Mouse (Mus musculus): Measurements from ENCODE around the gene Pbx1.
A peak's percentile ranks its signal among the peaks of the same experiment; 100 is the strongest.

The Pbx1 gene

GRCm38 (mm10) chr1:168299928-168300365, 132.1 kb downstream of the Pbx1 start:
- no peak for DNase-seq (ENCODE audit: low read depth)

GRCm38 (mm10) chr1:168299181-168299580, 132.9 kb downstream of the Pbx1 start:
- no peak for DNase-seq (ENCODE audit: low read depth)

GRCm38 (mm10) chr1:168296290-168296689, 135.8 kb downstream of the Pbx1 start:
- DNase-seq (ENCODE audit: low read depth), result no peak

GRCm38 (mm10) chr1:168295782-168296181, 136.3 kb downstream of the Pbx1 start:
- DNase-seq (ENCODE audit: low read depth), result no peak

- DNase-seq (ENCODE audit: low read depth), result no peak
Measured at GRCm38 (mm10) chr1:168293673-168294072, 138.4 kb downstream of the Pbx1 start.

GRCm38 (mm10) chr1:168292106-168292505, 140.0 kb downstream of the Pbx1 start:
- DNase-seq (ENCODE audit: low read depth), result no peak

- no peak for DNase-seq (ENCODE audit: low read depth)
Measured at GRCm38 (mm10) chr1:168291643-168292040, 140.4 kb downstream of the Pbx1 start.

- DNase-seq (ENCODE audit: low read depth), result no peak
Measured at GRCm38 (mm10) chr1:168291001-168291642, 140.9 kb downstream of the Pbx1 start.

- DNase-seq (ENCODE audit: low read depth), result no peak
Measured at GRCm38 (mm10) chr1:168290236-168290985, 141.7 kb downstream of the Pbx1 start.

GRCm38 (mm10) chr1:168288891-168289545, 143.1 kb downstream of the Pbx1 start:
- no peak for DNase-seq (ENCODE audit: low read depth)

GRCm38 (mm10) chr1:168287843-168288591, 144.1 kb downstream of the Pbx1 start:
- no peak for DNase-seq (ENCODE audit: low read depth)

GRCm38 (mm10) chr1:168286862-168287650, 145.0 kb downstream of the Pbx1 start:
- no peak for DNase-seq (ENCODE audit: low read depth)

GRCm38 (mm10) chr1:168284566-168285141, 147.4 kb downstream of the Pbx1 start:
- DNase-seq (ENCODE audit: low read depth), result no peak

GRCm38 (mm10) chr1:168283841-168284565, 148.1 kb downstream of the Pbx1 start:
- peak; percentile 3 for DNase-seq (ENCODE audit: low read depth)

GRCm38 (mm10) chr1:168283421-168283820, 148.6 kb downstream of the Pbx1 start:
- DNase-seq (ENCODE audit: low read depth), result no peak

- DNase-seq (ENCODE audit: low read depth), result no peak
Measured at GRCm38 (mm10) chr1:168275678-168276077, 156.4 kb downstream of the Pbx1 start.

GRCm38 (mm10) chr1:168274296-168274695, 157.8 kb downstream of the Pbx1 start:
- DNase-seq (ENCODE audit: low read depth), result no peak

GRCm38 (mm10) chr1:168272091-168272490, 160.0 kb downstream of the Pbx1 start:
- no peak for DNase-seq (ENCODE audit: low read depth)

- DNase-seq (ENCODE audit: low read depth), result no peak
Measured at GRCm38 (mm10) chr1:168271207-168271606, 160.9 kb downstream of the Pbx1 start.
